Mouse (Mus musculus): ENCODE measurements around the gene Trim31.

- no peak for TF ChIP-seq POLR2AphosphoS2 (IDR thresholded peaks at IDR 0.05; ENCODE audit: insufficient read length, low read depth)
- no peak for TF ChIP-seq POLR2A (IDR thresholded peaks at IDR 0.05; ENCODE audit: insufficient read length, low read depth)
- TF ChIP-seq E2F4 (IDR thresholded peaks at IDR 0.05; ENCODE audit: insufficient read depth), result no peak
- TF ChIP-seq MAX (IDR thresholded peaks at IDR 0.05; ENCODE audit: low read depth), result no peak
- TF ChIP-seq CEBPB (IDR thresholded peaks at IDR 0.05; ENCODE audit: insufficient read depth, poor library complexity, severe bottlenecking), result no peak
- TF ChIP-seq USF1 (IDR thresholded peaks at IDR 0.05; ENCODE audit: low read depth), result no peak
- no peak for TF ChIP-seq MYOG (IDR thresholded peaks at IDR 0.05; ENCODE audit: control insufficient read depth in 1 of 3, insufficient read depth in 1 of 3, insufficient read length in 2 of 3, low read depth in 2 of 3)
- TF ChIP-seq MYOD1 (IDR thresholded peaks at IDR 0.05; ENCODE audit: control insufficient read depth in 1 of 3, insufficient read length in 2 of 3, low read depth in 2 of 3), result no peak
- TF ChIP-seq TCF12 (IDR thresholded peaks at IDR 0.05; ENCODE audit: insufficient read depth, poor library complexity, severe bottlenecking), result no peak
- TF ChIP-seq SRF (IDR thresholded peaks at IDR 0.05; ENCODE audit: control insufficient read depth, insufficient read length, low read depth), result no peak
- no peak for TF ChIP-seq TCF3 (IDR thresholded peaks at IDR 0.05; ENCODE audit: insufficient read length, low read depth)
- no peak for TF ChIP-seq REST (IDR thresholded peaks at IDR 0.05; ENCODE audit: insufficient read depth, insufficient read length)
Measured at GRCm38 (mm10) chr17:36896583-36896982, 1.3 kb upstream of the Trim31 start.

Data from myocyte (in vitro differentiated cells).